Mouse (Mus musculus): ENCODE data around the gene S1pr4. TPM values are rescaled to one million over a fixed set of nuclear protein-coding genes. Genes with fewer than 3 reads are reported as not detected.
A peak's percentile ranks its signal among the peaks of the same experiment; 100 is the strongest.

Gene S1pr4
- total RNA-seq, 1 experiment from 2014 or later, result 61.1 TPM

DNA sequence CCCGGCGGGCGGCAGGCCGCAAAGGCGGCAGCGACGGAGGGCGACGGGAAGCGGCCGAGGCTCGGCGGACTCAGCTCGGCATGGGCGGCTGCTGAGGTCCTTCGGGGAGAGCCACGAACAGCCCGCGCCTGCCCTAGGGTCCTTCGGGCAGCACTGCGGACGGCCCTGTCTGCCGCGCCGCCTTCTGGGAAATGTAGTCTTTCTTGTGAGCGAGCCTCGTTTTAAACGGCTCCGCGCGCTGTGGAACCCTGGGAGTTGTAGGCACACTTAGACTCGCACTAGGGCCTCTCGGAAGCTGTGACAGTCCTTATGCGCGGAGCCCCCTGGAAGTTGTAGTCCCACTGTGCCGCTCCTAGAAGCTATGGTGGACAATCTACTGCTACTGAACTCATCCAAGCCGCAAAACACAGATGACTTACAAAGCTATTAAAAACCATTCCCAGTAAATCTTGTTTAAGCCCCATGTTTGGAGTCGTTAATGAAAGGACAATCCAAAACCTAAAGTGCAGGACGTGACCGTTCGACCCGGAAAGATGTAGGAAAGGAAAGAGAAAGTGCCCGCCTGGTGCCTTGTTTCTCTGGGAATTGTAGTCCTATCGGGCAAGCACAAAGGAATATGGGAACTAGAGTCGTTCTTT, 3.5 kb downstream of the S1pr4 start, which contains the start of gene Ncln:
TSS of gene Ncln (minus strand) at position 129 of the 638 bp plus-strand sequence.
- ATAC-seq (ENCODE audit: extremely low read depth, insufficient number of reproducible peaks, low FRiP score, poor library complexity, severe bottlenecking), result peak; percentile 83

DNA sequence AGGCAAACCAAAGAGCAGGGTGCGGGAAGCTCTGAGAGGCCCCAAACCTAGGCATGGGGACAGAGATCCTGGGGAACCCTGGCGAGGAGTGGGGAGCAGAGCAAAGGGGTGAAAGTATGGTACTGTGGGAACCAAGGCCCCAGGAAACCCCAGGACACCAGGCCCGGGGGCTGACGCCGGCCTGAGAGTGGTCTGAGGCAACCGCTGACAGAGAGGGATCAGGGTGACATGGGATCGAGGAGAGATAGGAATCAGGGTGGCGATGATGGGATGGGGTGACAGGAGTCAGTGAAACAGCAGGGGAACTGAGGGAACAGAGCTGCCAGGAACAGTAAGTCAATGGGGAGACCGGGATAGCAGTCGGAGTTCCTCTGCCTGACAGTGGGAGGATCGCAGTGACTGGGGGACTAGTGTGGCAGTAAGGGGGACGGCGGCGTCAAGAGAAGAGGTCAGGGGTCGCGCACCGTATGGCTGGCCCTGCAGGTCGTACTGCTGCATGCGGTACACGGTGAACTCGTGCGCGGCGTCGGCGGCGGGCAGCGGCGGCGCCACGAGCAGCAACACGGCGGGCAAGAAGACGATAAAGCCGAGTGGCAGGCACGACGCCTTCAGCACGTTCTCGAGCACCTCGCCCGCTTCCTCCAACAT, 4.2 kb downstream of the S1pr4 start:
- ATAC-seq (ENCODE audit: extremely low read depth, insufficient number of reproducible peaks, low FRiP score, poor library complexity, severe bottlenecking), result no peak

DNA sequence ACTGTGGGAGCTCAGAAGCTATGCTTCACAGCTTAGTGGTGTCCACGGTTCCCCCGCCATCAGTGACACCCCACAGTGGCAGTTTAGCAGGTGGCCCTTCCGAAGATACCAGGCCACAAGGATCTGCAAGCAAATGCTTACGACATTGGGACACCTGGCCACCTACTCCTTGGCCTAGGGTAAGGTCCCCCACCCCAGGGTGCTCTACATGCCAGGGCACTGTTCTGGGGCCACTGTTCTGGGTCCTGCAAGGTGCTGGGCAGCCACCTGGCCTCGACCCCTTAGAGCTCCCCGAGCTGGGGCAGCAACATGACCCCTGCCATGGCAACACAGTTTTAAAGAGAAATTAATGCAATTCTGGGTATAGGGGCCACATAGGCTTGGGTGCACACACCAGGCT, 4.8 kb downstream of the S1pr4 start:
- ATAC-seq (ENCODE audit: extremely low read depth, insufficient number of reproducible peaks, low FRiP score, poor library complexity, severe bottlenecking), result no peak

DNA sequence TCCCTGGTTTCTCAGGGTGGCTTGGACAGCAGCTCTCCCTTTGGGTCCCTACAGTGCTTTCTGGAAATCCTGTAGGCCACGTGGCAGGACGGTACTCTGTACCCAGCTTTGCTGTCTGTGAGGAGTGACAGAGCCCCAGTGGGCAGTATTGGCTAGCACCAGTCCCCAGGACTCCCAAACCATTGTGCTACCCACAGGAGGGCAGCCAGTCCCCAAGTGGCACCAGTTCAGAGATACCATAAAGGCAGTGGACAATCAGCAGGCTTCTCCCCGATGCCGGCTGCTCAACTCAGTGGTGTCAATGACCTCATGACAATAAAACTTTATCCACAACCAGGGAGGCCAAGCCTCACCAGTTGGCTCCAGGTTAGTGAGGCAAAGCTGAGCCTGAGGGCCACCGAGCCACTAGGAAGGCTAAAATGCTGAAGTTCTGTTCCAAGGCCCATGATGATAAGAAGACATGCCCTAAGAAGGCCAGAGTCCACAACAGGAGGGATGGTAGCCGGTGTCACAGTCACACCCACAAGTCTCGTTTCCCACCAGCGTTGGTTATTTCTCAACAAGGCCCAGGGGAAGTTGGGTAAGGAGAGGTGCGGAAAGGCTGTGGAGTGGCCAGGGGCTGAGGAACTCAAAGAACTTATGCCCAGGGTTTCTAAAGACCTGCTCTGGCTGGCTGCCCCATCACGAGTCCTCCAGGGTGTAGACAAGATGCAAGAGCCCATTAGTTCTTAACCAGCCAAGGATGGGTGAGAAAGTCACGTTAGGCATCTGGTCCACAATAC, 5.5 kb downstream of the S1pr4 start:
- no peak for ATAC-seq (ENCODE audit: extremely low read depth, insufficient number of reproducible peaks, low FRiP score, poor library complexity, severe bottlenecking)

DNA sequence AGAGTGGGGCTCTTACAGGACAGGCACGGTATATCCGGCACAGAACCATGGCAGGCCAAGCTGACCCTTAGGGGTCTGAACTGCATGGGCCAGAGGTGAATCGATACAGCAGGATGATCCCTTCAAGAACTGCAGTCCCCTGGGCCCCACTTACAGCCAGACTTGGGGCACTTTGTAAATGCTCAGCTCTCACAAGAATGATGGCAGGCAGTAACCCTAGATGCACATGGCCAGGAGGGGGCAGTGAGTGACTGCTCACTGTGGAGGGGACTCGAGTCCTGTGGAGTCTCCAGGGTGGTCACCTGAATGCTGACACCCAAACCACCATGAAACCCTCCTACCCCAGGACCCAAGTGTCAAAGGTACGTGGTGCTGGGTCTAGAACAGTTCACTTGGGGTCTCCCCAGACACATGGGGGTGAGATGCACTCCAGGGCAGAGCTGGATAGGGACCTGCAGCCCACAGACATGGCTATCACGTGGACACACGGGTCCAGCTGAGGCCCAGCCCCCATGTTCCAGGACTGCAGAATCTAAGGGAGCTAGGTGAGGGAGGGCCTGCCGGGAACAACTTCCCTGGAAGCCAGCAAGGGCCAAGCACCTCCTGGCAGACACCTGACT, 6.2 kb downstream of the S1pr4 start:
- no peak for ATAC-seq (ENCODE audit: extremely low read depth, insufficient number of reproducible peaks, low FRiP score, poor library complexity, severe bottlenecking)

DNA sequence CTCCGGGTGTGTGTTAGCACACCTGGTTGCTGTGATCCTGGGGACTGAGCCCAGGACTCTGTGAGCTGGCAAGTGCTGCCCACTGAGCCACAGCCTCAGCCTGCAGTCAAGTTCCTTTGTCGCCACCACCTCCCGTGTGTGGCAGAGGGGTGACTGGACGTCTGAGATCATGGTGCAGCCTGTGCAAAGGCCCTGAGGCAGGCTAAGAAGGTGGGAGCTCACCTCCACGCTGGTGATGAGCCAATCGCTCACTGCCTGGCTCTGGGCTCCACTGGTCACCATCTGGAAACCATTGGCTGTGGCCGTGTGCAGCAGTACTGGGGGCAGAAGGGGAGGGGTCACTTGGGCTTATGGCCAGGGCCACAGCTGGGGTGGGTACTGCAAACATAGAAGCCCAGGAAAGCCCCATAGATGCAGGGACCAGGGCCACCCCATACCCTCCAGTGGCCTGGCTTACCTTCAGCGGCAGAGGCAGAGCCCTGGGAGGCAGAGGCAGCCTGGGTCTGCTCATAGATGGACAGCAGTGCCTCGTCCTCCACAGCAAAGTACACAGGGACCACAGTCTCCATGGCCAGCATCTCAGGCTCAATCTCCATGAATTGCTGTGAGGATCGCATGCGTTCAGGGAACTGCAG, 7.2 kb downstream of the S1pr4 start:
- no peak for ATAC-seq (ENCODE audit: extremely low read depth, insufficient number of reproducible peaks, low FRiP score, poor library complexity, severe bottlenecking)

DNA sequence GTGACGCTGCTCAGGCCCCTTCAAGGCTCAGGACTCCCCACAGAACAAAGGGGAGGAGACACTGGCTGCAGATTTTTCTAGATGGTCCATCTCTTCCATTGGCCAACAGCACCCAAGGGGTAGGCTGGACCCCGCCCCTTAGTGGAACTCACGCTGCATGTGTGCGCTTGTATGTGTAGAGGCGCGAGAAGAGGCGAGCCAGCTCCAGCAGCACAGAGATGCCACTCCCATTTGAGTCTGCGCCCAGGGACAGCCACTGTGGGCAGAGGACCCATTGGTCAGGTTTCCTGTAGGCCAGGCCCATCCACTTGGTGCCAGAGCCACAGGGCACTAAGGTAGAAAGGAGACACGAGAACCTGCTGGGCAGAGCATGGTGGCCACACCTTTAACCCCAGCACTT, 8.9 kb downstream of the S1pr4 start:
- no peak for ATAC-seq (ENCODE audit: extremely low read depth, insufficient number of reproducible peaks, low FRiP score, poor library complexity, severe bottlenecking)

DNA sequence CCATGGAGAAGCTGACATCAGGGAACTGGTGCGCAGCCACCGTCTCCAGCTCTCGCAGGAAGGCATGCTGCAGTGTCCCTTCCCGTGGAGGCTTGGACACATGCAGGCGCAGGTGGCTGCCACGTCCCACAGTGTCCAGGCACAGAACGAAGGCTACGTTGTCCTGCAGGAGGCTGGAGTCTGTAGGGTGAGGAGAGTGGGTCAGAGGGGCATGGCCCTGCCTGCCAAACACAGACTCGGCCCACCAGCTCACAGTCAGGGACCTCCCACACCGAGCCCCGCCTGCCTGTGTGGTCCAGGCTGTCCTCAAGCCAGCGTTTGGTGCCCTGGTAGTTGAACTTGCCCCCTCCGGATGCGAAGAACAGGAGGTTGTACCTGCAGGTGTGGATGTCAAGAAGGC, 10.0 kb downstream of the S1pr4 start:
- no peak for ATAC-seq (ENCODE audit: extremely low read depth, insufficient number of reproducible peaks, low FRiP score, poor library complexity, severe bottlenecking)

DNA sequence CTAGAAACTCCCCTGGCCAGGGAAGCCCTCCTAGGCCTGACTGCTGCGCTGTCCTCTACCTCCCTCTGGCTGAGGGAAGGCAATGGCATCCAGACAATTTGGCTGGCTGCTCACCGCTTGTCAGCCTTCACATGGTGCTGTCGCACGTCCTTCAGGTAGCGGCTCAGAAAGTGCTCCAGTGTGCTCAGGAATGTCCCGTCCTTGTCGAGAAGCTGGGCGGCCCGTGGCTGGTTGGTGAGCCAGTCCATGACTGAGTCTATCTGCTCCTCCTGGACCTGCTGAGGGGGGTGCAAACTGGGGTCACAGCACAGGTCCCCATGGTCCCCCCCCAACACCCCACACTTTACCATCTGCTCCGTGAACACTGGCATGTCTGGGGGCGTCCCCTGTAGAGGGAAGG, 11.9 kb downstream of the S1pr4 start:
- no peak for ATAC-seq (ENCODE audit: extremely low read depth, insufficient number of reproducible peaks, low FRiP score, poor library complexity, severe bottlenecking)

DNA sequence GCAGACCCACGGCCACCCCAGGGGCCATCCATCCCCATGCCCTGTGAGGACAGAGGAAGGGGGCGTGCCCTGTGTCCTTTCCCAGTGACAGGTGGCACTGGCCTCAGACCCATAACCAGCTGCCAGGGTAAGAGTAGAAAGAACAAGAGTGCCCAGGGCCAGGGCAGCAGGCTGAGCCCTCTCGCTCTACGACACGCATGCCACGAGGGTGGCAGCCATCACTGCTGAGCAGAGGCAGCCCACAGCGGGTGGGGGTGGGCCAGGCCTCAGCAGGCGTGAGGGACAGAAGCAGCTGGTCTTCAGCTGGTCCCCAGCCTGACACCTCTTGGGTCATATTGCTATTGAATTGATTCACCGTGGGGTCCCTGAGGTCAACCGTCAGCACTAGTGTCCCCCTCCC, 13.4 kb downstream of the S1pr4 start:
- ATAC-seq (ENCODE audit: extremely low read depth, insufficient number of reproducible peaks, low FRiP score, poor library complexity, severe bottlenecking), result no peak

DNA sequence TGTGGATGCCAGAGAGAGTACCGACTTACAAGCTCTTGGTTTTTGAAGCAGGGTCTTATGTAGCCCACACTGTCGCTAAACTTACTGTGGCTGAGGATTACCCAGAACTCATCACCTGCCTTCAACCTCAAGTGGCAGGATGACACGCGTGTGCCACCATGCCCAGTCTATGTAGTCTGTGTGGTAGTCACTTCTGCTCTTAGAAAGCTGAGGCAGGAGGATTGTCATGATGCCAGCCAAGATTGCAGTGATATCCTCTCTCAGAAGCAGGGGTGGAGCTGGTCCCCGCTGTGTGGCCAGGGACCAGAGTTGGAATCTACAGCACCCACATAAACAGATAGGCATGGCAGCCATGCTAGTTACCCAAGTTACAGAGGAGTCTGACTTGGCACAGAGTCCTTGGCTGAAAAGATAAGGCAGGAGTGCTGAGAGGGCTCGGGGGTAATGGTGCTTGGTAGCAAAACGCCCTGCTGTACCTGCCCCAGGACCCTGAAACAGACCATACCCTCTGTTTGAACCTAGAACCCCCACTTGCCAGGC, 14.4 kb downstream of the S1pr4 start:
- no peak for ATAC-seq (ENCODE audit: extremely low read depth, insufficient number of reproducible peaks, low FRiP score, poor library complexity, severe bottlenecking)

DNA sequence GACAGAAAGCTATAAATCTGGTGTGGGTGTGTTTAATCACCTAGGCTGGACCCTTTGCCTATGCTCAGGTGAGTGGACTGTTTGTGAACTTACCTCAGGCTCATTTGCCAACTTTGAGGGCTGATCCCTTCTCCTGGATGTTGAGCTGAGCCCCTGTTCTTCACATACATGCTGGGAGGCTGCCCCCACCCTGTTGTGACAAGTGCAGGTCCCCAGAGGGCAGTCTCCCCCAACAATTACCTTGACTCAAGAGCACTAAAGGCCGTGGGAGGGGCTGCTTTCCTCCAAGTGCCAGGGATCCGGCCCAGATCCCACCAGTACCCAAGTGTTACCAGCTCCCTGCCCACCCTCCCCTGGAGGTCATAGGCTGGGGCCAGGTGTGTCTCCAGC, 14.9 kb downstream of the S1pr4 start:
- ATAC-seq (ENCODE audit: extremely low read depth, insufficient number of reproducible peaks, low FRiP score, poor library complexity, severe bottlenecking), result no peak

DNA sequence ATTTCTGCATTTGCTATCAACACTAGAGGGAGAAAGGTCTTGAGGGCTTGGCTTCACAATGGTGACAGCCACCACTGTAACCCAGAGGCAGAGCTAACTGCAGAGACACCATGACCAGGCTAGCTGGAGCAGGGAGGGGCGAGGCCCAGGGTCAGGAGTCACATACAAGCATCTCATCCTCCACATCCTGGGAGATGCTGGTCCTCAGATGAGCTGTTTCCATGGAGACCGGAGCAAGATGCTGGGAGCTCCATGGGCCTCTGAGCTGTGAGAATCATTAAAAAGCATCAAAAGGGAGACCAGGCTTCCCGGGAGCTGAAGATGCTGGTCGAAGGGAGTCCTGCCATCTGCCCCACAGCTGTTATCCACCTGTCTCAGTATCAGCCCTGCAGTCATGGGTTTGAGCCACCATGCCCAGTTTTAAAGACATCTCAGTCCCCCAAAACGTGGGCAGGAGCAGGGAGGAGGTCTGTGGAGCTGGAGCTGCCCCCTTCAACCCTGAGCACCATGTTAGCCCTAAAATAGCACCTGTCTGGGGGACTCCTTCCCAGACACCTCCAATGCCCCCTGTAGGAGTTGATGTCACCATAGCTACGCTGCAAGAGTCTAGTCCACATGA, 15.4 kb downstream of the S1pr4 start:
- no peak for ATAC-seq (ENCODE audit: extremely low read depth, insufficient number of reproducible peaks, low FRiP score, poor library complexity, severe bottlenecking)

DNA sequence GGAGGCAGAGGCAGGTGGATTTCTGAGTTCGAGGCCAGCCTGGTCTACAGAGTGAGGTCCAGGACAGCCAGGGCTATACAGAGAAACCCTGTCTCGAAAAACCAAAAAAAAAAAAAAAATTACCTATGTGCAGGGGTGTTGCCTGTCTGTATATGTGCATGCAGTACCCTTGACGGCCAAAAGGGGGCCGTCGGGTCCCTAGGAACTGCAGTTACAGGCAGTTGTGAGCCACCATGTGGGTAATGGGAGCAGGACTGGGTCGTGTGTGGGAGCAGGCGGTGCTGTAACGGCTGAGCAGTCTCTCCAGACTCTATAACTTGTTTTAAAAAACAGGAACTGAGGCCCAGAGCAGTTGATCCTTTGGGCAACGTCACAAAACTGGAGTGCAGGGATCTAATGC, 15.9 kb downstream of the S1pr4 start:
- no peak for ATAC-seq (ENCODE audit: extremely low read depth, insufficient number of reproducible peaks, low FRiP score, poor library complexity, severe bottlenecking)

DNA sequence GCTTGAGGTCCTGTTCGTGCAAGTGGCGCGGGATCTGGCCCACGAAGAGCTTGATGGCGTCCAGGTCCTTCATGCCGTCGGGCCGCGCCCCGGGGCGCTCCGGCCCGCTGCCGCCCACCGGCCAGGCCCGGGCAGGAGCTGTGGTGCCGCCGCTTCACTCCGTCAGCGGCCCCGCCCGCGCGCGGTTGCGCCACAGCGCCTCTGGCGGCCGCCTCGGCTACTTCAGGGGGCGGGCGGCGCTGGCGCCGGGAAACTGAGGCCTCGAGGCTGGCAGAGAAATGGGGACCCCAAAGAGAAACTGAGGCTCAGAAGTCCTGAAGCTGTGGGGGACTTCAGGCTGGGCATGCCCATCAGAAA, 17.4 kb downstream of the S1pr4 start, which contains the start of gene Celf5:
TSS of gene Celf5 (minus strand) at position 177 of the 357 bp plus-strand sequence.
- no peak; the same call in 1 of the 2 replicates for ATAC-seq (ENCODE audit: extremely low read depth, insufficient number of reproducible peaks, low FRiP score, poor library complexity, severe bottlenecking)

DNA sequence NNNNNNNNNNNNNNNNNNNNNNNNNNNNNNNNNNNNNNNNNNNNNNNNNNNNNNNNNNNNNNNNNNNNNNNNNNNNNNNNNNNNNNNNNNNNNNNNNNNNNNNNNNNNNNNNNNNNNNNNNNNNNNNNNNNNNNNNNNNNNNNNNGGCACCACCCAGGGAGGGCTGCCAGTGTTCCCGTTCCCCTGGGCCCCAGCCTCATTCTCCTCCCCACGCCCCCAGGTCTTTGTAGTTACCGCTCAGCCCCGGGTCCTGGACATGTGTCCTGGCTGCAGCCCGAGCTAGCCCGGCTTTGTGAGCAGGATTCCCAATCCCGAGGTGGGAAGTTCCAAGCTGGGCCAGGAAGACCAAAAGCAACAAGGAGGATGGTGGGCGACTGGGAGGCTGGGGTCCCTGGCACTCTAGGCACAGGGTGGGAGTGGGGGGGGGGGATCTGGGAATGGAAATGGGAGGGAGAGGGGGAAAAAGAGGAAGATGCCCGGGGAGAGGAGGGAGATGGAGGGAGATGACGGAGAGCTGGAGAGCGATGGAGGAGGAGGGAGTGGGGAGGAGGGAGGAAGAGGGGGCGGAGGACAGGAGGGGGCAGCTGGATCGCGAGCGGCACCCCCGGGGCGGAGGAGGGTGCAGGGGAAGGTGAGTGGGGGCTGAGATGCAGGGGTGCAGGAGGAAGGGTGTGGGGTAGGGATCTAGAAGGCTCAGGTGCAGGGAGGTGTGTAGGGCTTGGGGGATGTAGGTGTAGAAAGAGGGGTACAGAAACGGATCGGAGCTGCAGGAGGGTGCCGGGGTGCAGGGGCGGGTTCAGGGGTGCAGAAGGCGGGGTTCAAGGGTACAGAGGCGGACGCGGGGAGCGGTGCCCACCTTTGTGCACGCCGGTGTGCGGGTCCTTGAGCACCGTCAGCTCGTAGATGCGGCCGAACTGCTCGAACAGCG, 18.1 kb downstream of the S1pr4 start:
- ATAC-seq (ENCODE audit: extremely low read depth, insufficient number of reproducible peaks, low FRiP score, poor library complexity, severe bottlenecking), result no peak

DNA sequence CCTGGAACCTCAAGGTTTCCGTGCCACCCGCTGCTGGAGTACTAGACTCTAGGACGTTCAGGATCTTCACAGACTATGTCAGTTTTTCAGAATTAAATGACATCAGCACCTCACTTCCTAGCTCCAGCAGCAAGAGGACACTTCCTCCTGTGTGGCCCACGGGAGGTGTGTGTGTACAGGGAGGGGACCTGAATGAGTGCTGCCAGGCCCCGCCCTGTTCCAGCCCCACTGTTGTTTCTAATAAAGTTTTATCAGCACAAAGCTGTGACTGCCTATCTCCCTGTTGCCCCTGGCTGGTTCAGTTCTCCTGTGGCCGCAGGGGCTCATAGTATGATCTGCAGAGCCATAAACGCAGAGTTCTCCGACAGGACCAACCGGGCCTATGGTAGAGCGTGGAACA, 25.5 kb downstream of the S1pr4 start:
- no peak for ATAC-seq (ENCODE audit: extremely low read depth, insufficient number of reproducible peaks, low FRiP score, poor library complexity, severe bottlenecking)

DNA sequence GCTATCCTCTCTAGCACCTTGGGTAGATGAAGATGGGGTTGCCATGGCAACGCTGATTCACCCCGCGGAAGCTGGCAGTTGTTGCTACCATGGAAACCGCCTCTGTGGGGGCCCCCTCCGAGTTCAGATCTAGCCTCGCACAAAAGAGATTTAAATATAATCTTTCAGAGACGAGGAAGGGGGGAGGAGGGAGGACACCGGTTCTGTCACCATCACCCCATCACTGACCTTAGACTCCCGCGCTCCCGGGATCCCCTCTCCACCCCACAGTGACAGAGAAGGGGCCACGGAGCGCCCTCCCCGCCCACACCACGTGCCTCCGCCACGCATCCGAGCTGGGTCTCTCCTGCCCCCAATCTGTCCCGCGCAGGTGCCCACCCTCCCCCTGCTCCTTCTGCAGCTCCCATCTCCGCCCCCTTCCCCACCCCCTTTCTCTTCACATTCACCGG, 26.9 kb downstream of the S1pr4 start:
- ATAC-seq (ENCODE audit: extremely low read depth, insufficient number of reproducible peaks, low FRiP score, poor library complexity, severe bottlenecking), result no peak
